Mouse (Mus musculus): ENCODE results near the gene Tmem245. TPM values are rescaled to one million over a fixed set of nuclear protein-coding genes. Genes with fewer than 3 reads are reported as not detected.

The Tmem245 gene
- polyA plus RNA-seq, 1 experiment from 2014 or later, result 12.5 TPM

GRCm38 (mm10) chr4:56915732-56916325, 31.4 kb downstream of the Tmem245 start:
- no peak for ATAC-seq (replicated peaks)
- H3K36me3 ChIP-seq (replicated peaks), result peaks cover 8% of the 10 kb centered on the region
- H3K9me3 ChIP-seq, result no peaks in the 10 kb centered on the region
- H3K27ac ChIP-seq, result no peak overlapping the region
- no peaks in the 10 kb centered on the region for H3K27me3 ChIP-seq (replicated peaks)
- H3K4me1 ChIP-seq, result no peaks in the 10 kb centered on the region
- no peak overlapping the region for H3K9ac ChIP-seq
- no peak overlapping the region for H3K4me3 ChIP-seq
- WGBS, result 90% methylated on average over 15 of the region's 15 CpGs
- no peak overlapping the region for H3K4me2 ChIP-seq

DNA sequence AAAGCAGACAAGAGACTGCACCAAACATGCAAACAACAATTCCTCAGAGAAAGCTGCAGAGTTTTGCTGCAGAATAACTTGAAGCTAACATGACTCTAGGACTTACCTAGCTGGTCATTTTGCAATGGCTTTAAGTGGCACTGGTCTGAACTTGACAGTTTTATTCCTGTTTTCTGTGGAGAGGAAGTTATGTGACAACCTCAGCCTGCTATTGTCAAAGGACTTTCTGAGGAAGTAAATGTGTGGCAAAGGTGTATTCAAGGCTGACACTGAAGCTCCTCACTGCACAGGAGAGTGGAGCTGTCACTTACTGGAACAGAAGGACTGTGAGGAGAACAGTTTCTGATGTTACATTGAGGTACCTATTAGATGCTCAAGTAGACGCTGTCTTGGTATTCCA, 32.5 kb downstream of the Tmem245 start:
- no peak overlapping the region for H3K9ac ChIP-seq
- no peak overlapping the region for H3K4me2 ChIP-seq
- no peak overlapping the region for H3K4me3 ChIP-seq
- H3K27me3 ChIP-seq (replicated peaks), result no peaks in the 10 kb centered on the region
- no peaks in the 10 kb centered on the region for H3K9me3 ChIP-seq
- no peak for ATAC-seq (replicated peaks)
- no peak overlapping the region for H3K27ac ChIP-seq
- H3K4me1 ChIP-seq, result no peaks in the 10 kb centered on the region
- WGBS, result 82% methylated on average over 1 of the region's 1 CpGs
- peaks cover 16% of the 10 kb centered on the region for H3K36me3 ChIP-seq (replicated peaks)

DNA sequence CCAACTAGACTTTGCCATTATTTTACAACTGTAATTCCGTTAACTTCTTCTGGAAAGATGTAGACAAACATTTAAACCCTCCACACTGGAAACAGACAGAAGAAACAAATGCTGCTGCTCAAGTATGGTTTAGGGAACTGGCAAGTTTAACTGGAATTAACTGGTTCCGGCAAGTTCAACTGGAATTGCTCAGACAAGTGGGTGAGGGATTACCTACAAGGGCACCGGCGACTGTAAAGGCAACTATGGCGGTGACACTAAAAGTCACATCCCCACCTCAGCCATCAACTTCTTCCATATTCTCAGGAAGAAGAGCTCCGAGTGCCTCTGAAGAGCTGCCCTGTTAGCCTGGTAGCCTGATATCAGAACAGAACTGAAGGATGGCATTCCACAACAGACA, 32.9 kb downstream of the Tmem245 start:
- no peak overlapping the region for H3K9ac ChIP-seq
- peaks cover 20% of the 10 kb centered on the region for H3K36me3 ChIP-seq (replicated peaks)
- no peaks in the 10 kb centered on the region for H3K9me3 ChIP-seq
- H3K27me3 ChIP-seq (replicated peaks), result no peaks in the 10 kb centered on the region
- H3K27ac ChIP-seq, result no peak overlapping the region
- WGBS, result 97% methylated on average over 6 of the region's 6 CpGs
- H3K4me1 ChIP-seq, result no peaks in the 10 kb centered on the region
- no peak overlapping the region for H3K4me3 ChIP-seq
- H3K4me2 ChIP-seq, result no peak overlapping the region
- ATAC-seq (replicated peaks), result no peak

- 79% methylated on average over 7 of the region's 7 CpGs for WGBS
- no peaks in the 10 kb centered on the region for H3K9me3 ChIP-seq
- peaks cover 20% of the 10 kb centered on the region for H3K36me3 ChIP-seq (replicated peaks)
- no peak overlapping the region for H3K9ac ChIP-seq
- H3K27me3 ChIP-seq (replicated peaks), result no peaks in the 10 kb centered on the region
- H3K4me3 ChIP-seq, result no peak overlapping the region
- ATAC-seq (replicated peaks), result no peak
- H3K4me2 ChIP-seq, result no peak overlapping the region
- no peak overlapping the region for H3K27ac ChIP-seq
- no peaks in the 10 kb centered on the region for H3K4me1 ChIP-seq
Measured at GRCm38 (mm10) chr4:56912382-56913001, 34.7 kb downstream of the Tmem245 start.

DNA sequence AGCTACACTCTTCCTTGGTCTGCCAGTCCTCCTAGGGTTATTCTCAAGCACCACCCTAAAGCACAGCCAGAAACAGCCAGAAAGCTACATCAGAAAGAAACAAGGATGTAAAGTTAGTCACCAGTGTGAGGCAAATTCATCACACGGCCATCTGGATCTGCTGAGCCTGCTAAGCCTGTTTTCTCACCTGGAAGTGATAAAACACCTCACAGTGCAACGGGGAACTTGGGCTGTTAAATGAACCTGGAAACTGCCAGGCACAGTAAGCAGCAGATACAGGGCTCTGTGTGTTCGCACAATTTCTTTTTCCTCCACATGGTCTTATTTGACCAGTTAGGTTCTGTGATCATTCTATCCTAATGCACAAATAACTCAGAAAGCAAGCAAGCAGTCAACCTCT, 37.7 kb downstream of the Tmem245 start:
- Histone ChIP-seq H3K4me2 (no peak overlapping the region), H3K36me3 (replicated peaks) (peaks cover 23% of the 10 kb centered on the region), H3K9ac (no peak overlapping the region), H3K27me3 (replicated peaks) (no peaks in the 10 kb centered on the region), H3K4me1 (no peaks in the 10 kb centered on the region), H3K27ac (no peak overlapping the region), H3K9me3 (no peaks in the 10 kb centered on the region), H3K4me3 (no peak overlapping the region)
- 90% methylated on average over 3 of the region's 3 CpGs for WGBS
- no peak for ATAC-seq (replicated peaks)

- ATAC-seq (replicated peaks), result no peak
- no peaks in the 10 kb centered on the region for H3K27me3 ChIP-seq (replicated peaks)
- WGBS, result 96% methylated on average over 5 of the region's 5 CpGs
- no peaks in the 10 kb centered on the region for H3K9me3 ChIP-seq
- no peak overlapping the region for H3K9ac ChIP-seq
- H3K36me3 ChIP-seq (replicated peaks), result peaks cover 29% of the 10 kb centered on the region
- H3K4me1 ChIP-seq, result no peaks in the 10 kb centered on the region
- H3K4me2 ChIP-seq, result no peak overlapping the region
- no peak overlapping the region for H3K4me3 ChIP-seq
- no peak overlapping the region for H3K27ac ChIP-seq
Measured at GRCm38 (mm10) chr4:56907671-56908070, 39.6 kb downstream of the Tmem245 start.

DNA sequence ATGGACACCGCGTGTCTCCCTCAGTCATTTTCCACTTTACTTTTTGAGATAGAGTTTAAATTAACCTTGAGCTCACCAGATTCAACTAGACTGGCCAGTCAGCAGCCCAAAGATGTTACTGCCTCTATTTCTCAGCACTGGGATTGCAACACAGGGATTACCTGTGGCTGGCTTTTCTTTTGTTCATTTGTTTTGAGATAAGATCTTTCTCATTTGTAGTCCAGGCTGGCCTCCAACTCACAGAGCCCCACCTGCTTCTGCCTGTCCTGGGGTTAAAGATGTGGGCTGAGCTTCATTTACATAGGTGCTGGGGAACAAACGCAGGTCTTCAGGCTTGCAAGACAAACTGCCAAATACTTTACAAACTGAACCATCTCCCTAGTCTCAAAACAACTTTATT, 40.3 kb downstream of the Tmem245 start:
- no peak overlapping the region for H3K4me2 ChIP-seq
- H3K36me3 ChIP-seq (replicated peaks), result peaks cover 31% of the 10 kb centered on the region
- H3K27me3 ChIP-seq (replicated peaks), result no peaks in the 10 kb centered on the region
- 93% methylated on average over 3 of the region's 3 CpGs for WGBS
- no peak overlapping the region for H3K4me3 ChIP-seq
- no peak overlapping the region for H3K9ac ChIP-seq
- no peaks in the 10 kb centered on the region for H3K9me3 ChIP-seq
- H3K4me1 ChIP-seq, result no peaks in the 10 kb centered on the region
- H3K27ac ChIP-seq, result no peak overlapping the region
- ATAC-seq (replicated peaks), result no peak

DNA sequence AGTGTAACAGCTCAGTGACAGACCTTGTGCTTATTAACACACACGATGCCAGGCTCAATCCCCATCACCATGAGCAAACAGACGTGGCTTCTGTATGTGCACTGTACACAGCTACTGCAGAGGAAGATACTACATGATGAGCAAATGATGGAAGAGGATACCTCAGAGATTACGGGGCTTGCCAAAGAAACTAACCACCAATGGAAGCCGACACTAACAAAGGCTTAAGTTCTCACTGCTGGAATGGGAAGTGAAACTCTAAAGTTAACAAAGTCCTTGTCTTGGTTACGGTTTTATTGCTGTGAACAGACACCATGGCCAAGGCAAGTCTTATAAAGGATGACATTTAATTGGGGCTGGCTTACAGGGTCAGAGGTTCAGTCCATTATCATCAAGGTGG, 41.7 kb downstream of the Tmem245 start:
- 93% methylated on average over 5 of the region's 5 CpGs for WGBS
- no peaks in the 10 kb centered on the region for H3K4me1 ChIP-seq
- H3K4me3 ChIP-seq, result no peak overlapping the region
- H3K36me3 ChIP-seq (replicated peaks), result peaks cover 21% of the 10 kb centered on the region
- no peaks in the 10 kb centered on the region for H3K9me3 ChIP-seq
- H3K4me2 ChIP-seq, result no peak overlapping the region
- no peaks in the 10 kb centered on the region for H3K27me3 ChIP-seq (replicated peaks)
- ATAC-seq (replicated peaks), result no peak
- H3K27ac ChIP-seq, result no peak overlapping the region
- no peak overlapping the region for H3K9ac ChIP-seq

GRCm38 (mm10) chr4:56901671-56902070, 45.6 kb downstream of the Tmem245 start:
- Histone ChIP-seq H3K4me3 (no peak overlapping the region), H3K9ac (no peak overlapping the region), H3K4me1 (no peaks in the 10 kb centered on the region), H3K27me3 (replicated peaks) (no peaks in the 10 kb centered on the region), H3K36me3 (replicated peaks) (peaks cover 19% of the 10 kb centered on the region; the same call in 1 of the 2 replicates), H3K9me3 (no peaks in the 10 kb centered on the region), H3K4me2 (no peak overlapping the region), H3K27ac (no peak overlapping the region)
- no peak for ATAC-seq (replicated peaks)
- 93% methylated on average over 2 of the region's 2 CpGs for WGBS

GRCm38 (mm10) chr4:56899216-56899615, 48.0 kb downstream of the Tmem245 start:
- Histone ChIP-seq H3K4me3 (no peak overlapping the region), H3K4me1 (no peaks in the 10 kb centered on the region), H3K9me3 (no peaks in the 10 kb centered on the region), H3K9ac (no peak overlapping the region), H3K27me3 (replicated peaks) (no peaks in the 10 kb centered on the region), H3K36me3 (replicated peaks) (peaks cover 19% of the 10 kb centered on the region; the same call in 1 of the 2 replicates), H3K4me2 (no peak overlapping the region), H3K27ac (no peak overlapping the region)
- WGBS, result 87% methylated on average over 8 of the region's 8 CpGs
- ATAC-seq (replicated peaks), result no peak

DNA sequence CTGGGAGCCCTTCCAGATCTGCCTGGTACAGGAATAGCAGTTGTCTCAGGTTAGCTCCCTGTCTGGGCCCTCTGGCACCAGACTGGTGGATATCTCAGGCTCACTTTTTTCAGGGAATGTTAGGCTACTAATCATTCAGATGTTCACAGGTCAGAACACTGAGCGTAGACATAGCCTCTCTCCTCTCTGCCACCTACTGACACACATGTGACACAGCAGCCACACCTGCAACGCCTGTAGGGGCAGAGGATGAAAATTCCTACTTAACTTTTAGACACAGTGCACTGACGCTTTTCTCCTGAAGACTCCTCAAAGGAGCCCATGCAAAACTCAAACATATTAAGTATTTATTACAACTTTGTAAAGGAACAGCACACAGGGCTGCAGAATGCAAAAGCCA, 49.7 kb downstream of the Tmem245 start:
- H3K4me1 ChIP-seq, result no peaks in the 10 kb centered on the region
- H3K36me3 ChIP-seq (replicated peaks), result peaks cover 12% of the 10 kb centered on the region; the same call in 1 of the 2 replicates
- H3K9ac ChIP-seq, result no peak overlapping the region
- no peak overlapping the region for H3K4me3 ChIP-seq
- no peaks in the 10 kb centered on the region for H3K27me3 ChIP-seq (replicated peaks)
- H3K27ac ChIP-seq, result no peak overlapping the region
- 80% methylated on average over 3 of the region's 3 CpGs for WGBS
- ATAC-seq (replicated peaks), result no peak
- no peak overlapping the region for H3K4me2 ChIP-seq
- no peaks in the 10 kb centered on the region for H3K9me3 ChIP-seq

DNA sequence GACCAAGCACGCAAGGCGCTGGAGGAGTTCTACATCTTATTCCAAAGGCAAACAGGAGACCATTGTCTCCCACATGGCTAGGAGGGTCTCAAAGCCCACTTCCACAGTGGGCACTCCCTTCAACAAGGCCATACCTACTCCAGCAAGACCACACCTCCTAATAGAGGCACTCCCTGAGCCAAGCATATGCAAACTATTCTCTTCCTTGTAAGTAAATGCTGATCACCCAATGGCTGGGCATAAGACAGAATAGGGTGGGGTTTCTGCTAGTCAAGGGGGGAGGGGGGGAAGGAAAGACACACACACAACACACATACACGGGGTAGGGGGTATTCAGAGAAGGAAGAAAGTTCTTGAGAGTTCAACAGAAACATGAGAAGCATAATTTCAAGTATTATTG, 53.0 kb downstream of the Tmem245 start:
- H3K27ac ChIP-seq, result no peak overlapping the region
- WGBS, result 94% methylated on average over 3 of the region's 3 CpGs
- ATAC-seq (replicated peaks), result no peak

GRCm38 (mm10) chr4:56892501-56893115, 54.6 kb downstream of the Tmem245 start:
- H3K4me1 ChIP-seq, result no peaks in the 10 kb centered on the region
- no peak overlapping the region for H3K4me2 ChIP-seq
- H3K27ac ChIP-seq, result no peak overlapping the region
- 96% methylated on average over 6 of the region's 6 CpGs for WGBS
- no peak for ATAC-seq (replicated peaks)
- H3K9me3 ChIP-seq, result no peaks in the 10 kb centered on the region
- H3K9ac ChIP-seq, result no peak overlapping the region
- no peak overlapping the region for H3K4me3 ChIP-seq
- H3K27me3 ChIP-seq (replicated peaks), result no peaks in the 10 kb centered on the region
- peaks cover 9% of the 10 kb centered on the region; the same call in 1 of the 2 replicates for H3K36me3 ChIP-seq (replicated peaks)

More for the DNA sequence above, 53.0 kb downstream of the Tmem245 start:
- H3K9ac ChIP-seq, result no peak overlapping the region
- H3K4me2 ChIP-seq, result no peak overlapping the region
- no peaks in the 10 kb centered on the region for H3K27me3 ChIP-seq (replicated peaks)
- no peaks in the 10 kb centered on the region for H3K9me3 ChIP-seq
- H3K36me3 ChIP-seq (replicated peaks), result peaks cover 9% of the 10 kb centered on the region; the same call in 1 of the 2 replicates
- no peaks in the 10 kb centered on the region for H3K4me1 ChIP-seq
- no peak overlapping the region for H3K4me3 ChIP-seq

Data from midbrain, embryonic 15.5 days (tissue).